Mouse (Mus musculus) cortical plate, adult 2 months (tissue): ENCODE measurements around the gene Pgls.

Experiments used
- CTCF ChIP-seq: fragments of 200-500 bp; IDR thresholded peaks from 2 replicates; pipeline ENCODE4 v1.5.1; 2011; ENCODE audit warnings: mild to moderate bottlenecking, control low read depth, low read length; ENCODE audit not compliant: insufficient read depth; ENCODE audit errors: extremely low read depth
- POLR2A ChIP-seq: fragments of 200-500 bp; IDR thresholded peaks from 2 replicates; pipeline ENCODE4 v1.6.1; 2011; ENCODE audit warnings: mild to moderate bottlenecking, low read length, control low read depth; ENCODE audit not compliant: insufficient read depth; ENCODE audit errors: extremely low read depth

- no peak for TF ChIP-seq CTCF
- no peak for TF ChIP-seq POLR2A
These were observed 6.9 kb downstream of the Pgls start for GRCm38 (mm10) chr8:71598841-71599240.
